Mouse (Mus musculus) liver, embryonic 13.5 days (tissue): ENCODE results near the gene Emid1. TPM values are rescaled to one million over a fixed set of nuclear protein-coding genes. Genes with fewer than 3 reads are reported as not detected.
A peak's percentile ranks its signal among the peaks of the same experiment; 100 is the strongest.

ENCODE experiments used
- ATAC-seq: fragments of 200-750 bp; cut with Nextera tagmentation; 2 replicates; pipeline ENCODE4 v1.8.0; 2017; ENCODE audit warnings: low read depth, mild to moderate bottlenecking, moderate number of reproducible peaks, moderate library complexity
- DNase-seq: peaks from one replicate; pipeline ENCODE4 v3.0.0; 2022
- H3K27ac ChIP-seq: fragments of 300-500 bp; sonication (generic); 2 replicates; pipeline ENCODE4 v1.5.1; 2015; ENCODE audit warnings: moderate library complexity, mild to moderate bottlenecking, inconsistent platforms
- H3K27me3 ChIP-seq: fragments of 300-500 bp; sonication (generic); 2 replicates; pipeline ENCODE4 v1.6.1; 2015; ENCODE audit warnings: mild to moderate bottlenecking, inconsistent platforms
- H3K36me3 ChIP-seq: fragments of 300-500 bp; sonication (generic); 2 replicates; pipeline ENCODE4 v1.6.1; 2015; ENCODE audit warnings: mild to moderate bottlenecking, inconsistent platforms
- H3K4me1 ChIP-seq: fragments of 300-500 bp; sonication (generic); replicated peaks from 2 replicates; pipeline ENCODE4 v1.6.1; 2015; ENCODE audit warnings: inconsistent platforms
- H3K4me2 ChIP-seq: fragments of 300-500 bp; sonication (generic); 2 replicates; pipeline ENCODE4 v1.6.1; 2015; ENCODE audit warnings: inconsistent platforms, mild to moderate bottlenecking, moderate library complexity
- H3K4me3 ChIP-seq: fragments of 300-500 bp; sonication (generic); replicated peaks from 2 replicates; pipeline ENCODE4 v1.5.1; 2015; ENCODE audit warnings: mild to moderate bottlenecking, inconsistent platforms
- H3K9ac ChIP-seq: fragments of 300-500 bp; sonication (generic); 2 replicates; pipeline ENCODE4 v1.6.1; 2015; ENCODE audit warnings: mild to moderate bottlenecking, inconsistent platforms
- H3K9me3 ChIP-seq: fragments of 300-500 bp; sonication (generic); replicated peaks from 2 replicates; pipeline ENCODE4 v1.6.1; 2016; ENCODE audit warnings: inconsistent platforms
- WGBS: fragments of 180-500 bp; shearing (Covaris S2); methylation state at CpG from one replicate; pipeline ENCODE4 v1.1.7; 2015; ENCODE audit not compliant: insufficient replicate concordance; 5-methylcytosine and 5-hydroxymethylcytosine counted together
- polyA plus RNA-seq: library from polyadenylated mRNA; unstranded; fragments of >200 nt; fragmentation: Nextera tagmentation; extraction: Ambion mirVana; gene quantifications from 2 replicates; pipeline ENCODE4 v1.2.1, GENCODE M21; 2015

Emid1 gene
- polyA plus RNA-seq, 1 experiment from 2014 or later = 4.5 TPM

DNA sequence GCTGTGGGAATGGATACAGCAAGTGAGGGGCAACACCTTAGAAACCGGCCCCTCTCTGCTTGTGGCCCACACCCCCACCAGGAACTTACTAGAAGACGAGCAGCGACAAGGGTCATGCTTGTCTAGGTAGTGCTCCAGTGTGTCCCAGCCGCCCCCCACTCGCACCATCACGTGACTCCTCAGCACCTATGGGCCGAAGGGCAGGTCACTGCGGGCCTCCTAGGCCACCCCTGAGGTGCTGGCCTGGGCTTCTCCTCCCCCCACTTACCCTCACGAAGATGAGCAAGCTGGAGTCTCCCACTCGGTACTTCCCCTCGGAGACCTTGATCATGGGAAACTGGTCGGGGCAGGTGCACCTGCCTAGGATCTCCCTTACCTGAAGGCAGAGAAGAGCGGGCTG lies 89.7 kb downstream of the Emid1 start:
- peaks cover 76% of the 10 kb centered on the region for H3K4me1 ChIP-seq
- WGBS = 36% methylated on average over 13 of the region's 13 CpGs
- 0 out of 2 replicates have a peak overlapping the region, but pooled peaks have one; percentile 56 for H3K9ac ChIP-seq
- peak overlapping the region; percentile 48 for H3K4me3 ChIP-seq
- ATAC-seq (no peak), DNase-seq (no peak)
- no peak overlapping the region for H3K27ac ChIP-seq
- peak overlapping the region; percentile 74 for H3K4me2 ChIP-seq
- peaks cover 76% of the 10 kb centered on the region for H3K27me3 ChIP-seq
- H3K36me3 ChIP-seq = 0 out of 2 replicates have a peak, but pooled peaks cover under 1% of the 10 kb centered on the region
- H3K9me3 ChIP-seq = no peaks in the 10 kb centered on the region

DNA sequence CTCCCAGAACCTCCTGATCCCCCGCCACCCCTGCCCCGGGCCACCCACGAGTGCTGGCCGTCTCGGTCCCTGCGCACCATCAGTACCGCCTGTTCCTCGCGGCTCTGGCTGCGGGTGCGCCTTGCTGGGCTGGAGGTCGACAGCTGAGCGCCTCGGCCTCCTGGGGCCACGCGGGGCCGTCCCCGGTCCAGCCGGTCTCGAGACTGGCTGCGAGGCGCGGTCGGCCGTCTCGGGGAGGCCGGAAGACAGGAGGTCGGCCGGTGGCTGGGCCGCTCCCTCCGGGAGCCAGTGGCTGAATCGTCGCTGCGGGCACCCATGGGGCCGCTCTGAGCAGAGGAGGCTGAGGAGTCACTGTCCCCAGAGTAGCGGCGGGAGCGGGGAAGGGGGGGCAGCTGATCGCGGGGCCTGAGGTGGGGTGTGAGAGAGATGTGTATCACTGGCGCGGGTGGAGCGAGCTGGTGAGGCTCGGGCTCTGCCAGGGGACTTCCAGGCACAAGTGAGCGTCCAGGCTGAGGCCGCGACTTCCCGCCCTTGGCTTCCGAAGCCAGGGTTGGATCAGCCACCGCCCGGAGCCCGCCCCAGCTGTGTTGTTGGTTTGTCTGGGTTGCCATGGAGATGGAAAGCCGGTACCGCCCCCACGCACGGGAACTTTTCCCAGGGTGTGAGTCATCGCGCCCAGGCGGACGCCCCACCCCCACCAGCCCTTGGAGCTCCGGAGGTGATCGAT lies 90.5 kb downstream of the Emid1 start:
- H3K4me2 ChIP-seq = peak overlapping the region; percentile 74
- H3K4me3 ChIP-seq = peak overlapping the region; percentile 48
- H3K9ac ChIP-seq = peak overlapping the region; percentile 56
- WGBS = 7% methylated on average over 59 of the region's 62 CpGs
- DNase-seq (peak; percentile 70), ATAC-seq (peak; percentile 30)
- H3K36me3 ChIP-seq = no peaks in the 10 kb centered on the region
- no peak overlapping the region for H3K27ac ChIP-seq
- H3K9me3 ChIP-seq = no peaks in the 10 kb centered on the region
- H3K27me3 ChIP-seq = peaks cover 84% of the 10 kb centered on the region
- peaks cover 69% of the 10 kb centered on the region for H3K4me1 ChIP-seq

DNA sequence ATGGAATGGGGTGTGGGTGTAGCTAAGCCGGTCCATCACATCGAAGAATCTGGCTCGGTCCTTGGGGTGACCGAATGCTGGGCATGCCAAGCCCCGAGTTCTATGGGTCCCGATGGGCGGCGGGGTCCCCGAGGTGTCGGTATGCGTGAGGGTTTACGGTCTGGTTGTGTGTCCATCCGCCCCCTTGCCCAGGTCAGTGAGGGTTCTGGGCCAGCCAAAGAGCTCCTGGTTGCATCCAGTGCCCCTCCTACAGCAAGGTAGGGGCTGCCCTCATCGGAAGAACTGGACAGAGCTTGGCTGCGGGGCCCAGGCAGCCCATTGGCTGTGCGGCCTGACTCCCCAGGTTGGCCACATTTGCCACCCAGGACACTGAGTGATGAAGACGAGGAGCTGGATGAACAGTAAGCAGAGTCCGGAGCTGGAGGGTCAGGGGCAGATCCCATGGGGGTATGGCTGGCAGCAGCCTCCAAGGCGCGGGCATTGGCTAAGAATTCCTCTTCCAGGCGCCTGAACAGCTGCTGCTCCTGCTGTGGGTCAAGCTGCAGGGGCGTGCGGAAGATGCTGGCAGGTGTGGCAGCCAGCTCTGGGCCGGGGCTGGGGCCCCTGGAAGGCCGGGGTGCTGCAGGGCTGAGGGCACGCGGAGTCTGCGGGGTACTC lies 91.2 kb downstream of the Emid1 start:
- peak overlapping the region; percentile 74 for H3K4me2 ChIP-seq
- H3K4me3 ChIP-seq = peak overlapping the region; percentile 48
- no peaks in the 10 kb centered on the region for H3K9me3 ChIP-seq
- H3K4me1 ChIP-seq = peaks cover 69% of the 10 kb centered on the region
- WGBS = 60% methylated on average over 28 of the region's 28 CpGs
- H3K9ac ChIP-seq = peak overlapping the region; percentile 56; the same call in 1 of the 2 replicates
- no peak for ATAC-seq
- H3K36me3 ChIP-seq = no peaks in the 10 kb centered on the region
- no peak overlapping the region for H3K27ac ChIP-seq
- no peak for DNase-seq
- peaks cover 91% of the 10 kb centered on the region for H3K27me3 ChIP-seq

DNA sequence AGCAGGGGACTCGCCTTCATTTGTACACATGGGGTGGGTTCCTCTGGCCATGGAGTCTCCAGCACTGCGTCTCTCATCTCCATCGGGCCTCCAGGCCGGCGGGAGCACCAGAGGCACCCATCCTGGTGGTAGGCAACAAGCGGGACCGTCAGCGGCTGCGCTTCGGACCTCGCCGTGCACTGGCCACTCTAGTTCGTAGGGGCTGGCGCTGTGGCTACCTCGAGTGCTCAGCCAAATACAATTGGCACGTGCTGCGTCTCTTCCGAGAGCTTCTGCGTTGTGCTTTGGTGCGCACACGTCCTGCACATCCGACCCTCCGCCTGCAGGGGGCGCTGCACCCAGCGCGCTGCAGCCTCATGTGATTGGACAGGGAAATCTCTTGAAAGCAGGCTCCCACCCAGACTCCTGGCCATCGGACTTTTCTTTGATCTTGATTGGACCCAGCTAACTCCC lies 92.3 kb downstream of the Emid1 start:
- ATAC-seq = no peak
- H3K27me3 ChIP-seq = peaks cover 100% of the 10 kb centered on the region
- 9% methylated on average over 27 of the region's 27 CpGs for WGBS

DNA sequence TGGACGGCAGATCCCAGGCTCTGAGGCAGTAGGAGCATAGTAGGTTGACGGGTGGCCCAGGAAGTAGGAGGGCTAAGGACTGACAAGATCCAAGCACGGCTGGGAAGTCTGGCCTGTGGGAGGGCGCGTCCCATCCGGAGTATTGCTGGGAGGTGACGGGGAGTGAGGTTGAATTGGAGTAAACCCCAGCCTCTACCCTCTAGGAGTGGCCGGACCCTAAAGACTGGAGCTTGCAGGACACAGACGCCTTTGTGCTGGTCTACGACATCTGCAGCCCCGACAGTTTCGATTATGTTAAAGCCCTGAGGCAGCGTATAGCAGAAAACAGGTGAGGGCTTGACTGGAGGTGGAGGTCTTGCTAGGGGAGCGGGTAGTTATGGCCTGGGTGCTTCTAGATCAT lies 92.8 kb downstream of the Emid1 start:
- Histone ChIP-seq H3K27ac (no peak overlapping the region), H3K27me3 (peaks cover 96% of the 10 kb centered on the region), H3K36me3 (no peaks in the 10 kb centered on the region), H3K4me1 (peaks cover 55% of the 10 kb centered on the region), H3K9me3 (no peaks in the 10 kb centered on the region), H3K4me3 (0 out of 2 replicates have a peak overlapping the region, but pooled peaks have one; percentile 2), H3K9ac (no peak overlapping the region), H3K4me2 (no peak overlapping the region)
- DNase-seq (no peak), ATAC-seq (no peak)
- 25% methylated on average over 14 of the region's 14 CpGs for WGBS

More for the DNA sequence above, 92.3 kb downstream of the Emid1 start:
- Histone ChIP-seq H3K9ac (no peak overlapping the region), H3K9me3 (no peaks in the 10 kb centered on the region), H3K4me1 (peaks cover 60% of the 10 kb centered on the region), H3K4me3 (no peak overlapping the region), H3K27ac (no peak overlapping the region), H3K4me2 (no peak overlapping the region), H3K36me3 (no peaks in the 10 kb centered on the region)
- no peak for DNase-seq

DNA sequence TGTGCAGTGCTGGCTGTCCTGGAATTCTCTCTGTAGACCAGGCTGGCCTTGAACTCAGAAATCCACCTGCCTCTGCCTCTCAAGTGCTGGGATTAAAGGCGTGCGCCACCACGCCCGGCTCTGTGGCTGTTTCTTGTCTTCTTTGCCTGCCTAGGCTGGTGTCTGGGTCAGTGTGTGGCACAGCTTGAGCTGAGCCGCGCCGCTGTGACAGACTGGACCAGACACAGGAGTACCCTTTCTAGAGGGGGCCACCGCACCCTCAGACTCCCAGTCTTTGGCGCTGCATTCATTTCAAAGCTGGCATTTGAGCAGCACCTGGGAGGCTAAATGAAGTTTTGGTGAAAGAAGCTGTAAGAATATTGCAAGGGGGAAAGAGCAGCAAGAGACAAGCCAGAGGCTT lies 93.3 kb downstream of the Emid1 start:
- Histone ChIP-seq H3K36me3 (no peaks in the 10 kb centered on the region), H3K4me2 (no peak overlapping the region; the same call in 1 of the 2 replicates), H3K4me1 (peaks cover 50% of the 10 kb centered on the region), H3K4me3 (0 out of 2 replicates have a peak overlapping the region, but pooled peaks have one; percentile 2), H3K9me3 (no peaks in the 10 kb centered on the region), H3K27me3 (peaks cover 91% of the 10 kb centered on the region), H3K27ac (no peak overlapping the region), H3K9ac (no peak overlapping the region)
- WGBS = 28% methylated on average over 9 of the region's 9 CpGs
- ATAC-seq (no peak), DNase-seq (no peak)

DNA sequence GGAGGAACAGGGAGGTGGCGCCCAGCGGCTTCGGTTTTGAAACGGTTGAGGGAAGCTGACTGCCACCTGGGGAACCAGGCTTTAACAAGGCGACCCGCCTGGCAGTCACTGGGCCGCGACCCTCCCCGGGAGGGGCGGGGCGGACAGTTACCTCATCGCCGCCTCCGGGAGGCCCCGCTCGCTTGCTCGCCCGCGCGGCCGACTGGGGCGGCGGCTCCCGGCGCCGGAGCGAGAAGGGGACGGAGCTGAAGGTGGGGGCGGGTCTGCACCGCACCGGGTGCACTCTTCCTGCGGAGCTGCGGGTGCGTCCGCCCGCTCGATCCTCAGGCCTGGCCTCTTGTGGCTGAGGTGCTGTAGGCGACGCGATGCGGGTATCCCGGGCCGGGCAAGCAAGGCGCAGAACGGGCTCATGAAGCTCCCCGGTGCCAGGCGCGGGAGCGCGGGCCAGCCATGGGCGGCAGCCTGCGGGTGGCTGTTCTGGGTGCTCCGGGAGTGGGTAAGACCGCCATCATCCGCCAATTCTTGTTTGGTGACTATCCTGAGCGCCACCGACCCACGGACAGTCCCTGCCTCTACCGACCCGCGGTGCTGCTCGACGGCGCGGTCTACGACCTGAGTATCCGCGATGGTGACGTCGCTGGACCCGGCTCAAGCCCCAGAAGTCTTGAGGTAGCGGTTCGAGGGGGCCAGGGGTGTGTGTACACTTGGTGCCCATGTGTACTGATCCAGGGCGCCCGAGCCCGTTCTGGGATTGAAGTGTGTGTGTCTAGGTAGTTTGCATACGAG lies 94.0 kb downstream of the Emid1 start, which contains the start of gene Rasl10a:
Gene Rasl10a (plus strand): TSS at position 273 of the 786 bp plus-strand sequence.
- no peak for DNase-seq
- H3K27ac ChIP-seq = no peak within 1 kb of the TSS

DNA sequence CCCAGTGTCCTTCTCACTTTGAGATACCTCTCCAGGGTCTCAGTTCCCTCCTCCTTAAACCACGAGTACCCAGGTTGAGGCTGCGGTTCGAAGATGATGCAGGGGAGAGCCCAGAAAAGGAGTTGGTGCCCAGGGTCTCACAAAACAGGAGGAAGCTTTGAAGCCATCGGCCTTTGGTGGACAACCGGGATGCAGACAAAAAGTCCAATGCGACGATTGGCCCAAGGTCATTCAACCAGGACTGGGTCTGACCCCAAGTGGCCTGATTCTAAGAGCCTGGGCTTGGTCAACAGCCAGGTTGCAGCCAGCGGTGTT lies 94.6 kb downstream of the Emid1 start:
- H3K9ac ChIP-seq = peak overlapping the region; percentile 45; the same call in 1 of the 2 replicates
- peaks cover 78% of the 10 kb centered on the region for H3K27me3 ChIP-seq
- peak overlapping the region; percentile 55 for H3K4me3 ChIP-seq
- 20% methylated on average over 8 of the region's 8 CpGs for WGBS
- no peak for ATAC-seq
- no peak for DNase-seq
- no peaks in the 10 kb centered on the region for H3K36me3 ChIP-seq
- H3K4me1 ChIP-seq = peaks cover 38% of the 10 kb centered on the region
- no peaks in the 10 kb centered on the region for H3K9me3 ChIP-seq
- no peak overlapping the region for H3K27ac ChIP-seq
- H3K4me2 ChIP-seq = peak overlapping the region; percentile 69

More for the DNA sequence above, 94.0 kb downstream of the Emid1 start, which contains the start of gene Rasl10a:
- peak within 1 kb of the TSS; percentile 55 for H3K4me3 ChIP-seq
- WGBS = 3% methylated on average over 75 of the region's 77 CpGs
- H3K4me1 ChIP-seq = peaks cover 43% of the 10 kb centered on the region
- no peaks in the 10 kb centered on the region for H3K9me3 ChIP-seq
- ATAC-seq = no peak
- H3K9ac ChIP-seq = peak within 1 kb of the TSS; percentile 45
- peak within 1 kb of the TSS; percentile 69 for H3K4me2 ChIP-seq
- H3K27me3 ChIP-seq = peaks cover 84% of the 10 kb centered on the region
- no peaks in the 10 kb centered on the region for H3K36me3 ChIP-seq

DNA sequence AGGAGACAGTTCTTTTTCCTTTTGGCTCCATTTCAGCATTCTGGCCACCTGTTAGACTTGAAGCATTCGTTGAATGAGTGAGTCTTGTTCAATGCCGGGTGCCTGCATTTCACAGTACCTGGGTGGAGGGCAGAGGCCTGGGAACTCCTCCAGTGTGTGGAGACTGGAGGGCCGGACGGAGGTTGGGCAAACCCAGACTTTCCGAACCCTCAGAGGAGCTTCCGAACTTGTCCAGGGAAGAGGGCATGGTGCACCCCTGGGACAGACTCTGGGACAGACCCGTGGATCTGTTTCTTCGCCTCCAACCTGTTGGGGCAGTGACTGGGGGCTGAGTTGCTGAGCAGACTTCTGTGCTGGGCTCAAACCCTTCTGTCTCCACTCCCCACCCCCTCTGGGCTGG lies 95.0 kb downstream of the Emid1 start:
- ATAC-seq (no peak), DNase-seq (no peak)
- Histone ChIP-seq H3K4me3 (no peak overlapping the region), H3K4me1 (peaks cover 34% of the 10 kb centered on the region), H3K27ac (no peak overlapping the region), H3K4me2 (no peak overlapping the region), H3K36me3 (no peaks in the 10 kb centered on the region), H3K27me3 (peaks cover 74% of the 10 kb centered on the region), H3K9me3 (no peaks in the 10 kb centered on the region), H3K9ac (no peak overlapping the region)
- WGBS = 63% methylated on average over 8 of the region's 8 CpGs
